Mouse (Mus musculus) liver, adult 2 months (tissue): ENCODE measurements around the gene Olfr339. TPM values are rescaled to one million over a fixed set of nuclear protein-coding genes. Genes with fewer than 3 reads are reported as not detected.
"Not testable (repeated sequence)": the region's sequence is repeated elsewhere in the genome, so short reads cannot be mapped to it uniquely, and the experiment has no call there.

Source experiments
- DNase-seq: peaks from one replicate; pipeline ENCODE4 v3.0.0-alpha.2; 2011; ENCODE audit warnings: low read depth, low spot score; ENCODE audit errors: extremely low read depth
- H3K27ac ChIP-seq: fragments of 200-500 bp; replicated peaks from 2 replicates; pipeline ENCODE4 v1.5.1; 2012; ENCODE audit warnings: low read depth, mild to moderate bottlenecking, control low read depth, inconsistent platforms, low read length; ENCODE audit not compliant: insufficient read depth
- H3K27me3 ChIP-seq: fragments of 200-500 bp; 2 replicates; pipeline ENCODE4 v1.6.1; 2012; ENCODE audit warnings: mild to moderate bottlenecking, moderate library complexity, low read length, inconsistent platforms; ENCODE audit not compliant: control insufficient read depth, insufficient read depth
- H3K36me3 ChIP-seq: fragments of 200-500 bp; 2 replicates; pipeline ENCODE4 v1.6.1; 2012; ENCODE audit warnings: low read length, inconsistent platforms; ENCODE audit not compliant: control insufficient read depth, insufficient read depth
- H3K4me1 ChIP-seq: fragments of 200-500 bp; 2 replicates; pipeline ENCODE4 v1.6.1; 2011; ENCODE audit warnings: low read length; ENCODE audit not compliant: control insufficient read depth, insufficient read depth
- H3K4me3 ChIP-seq: fragments of 200-500 bp; 2 replicates; pipeline ENCODE4 v1.5.1; 2011; ENCODE audit warnings: low read depth, mild to moderate bottlenecking, control low read depth, low read length, moderate library complexity; ENCODE audit not compliant: insufficient read depth
- H3K79me2 ChIP-seq: fragments of 200-500 bp; 2 replicates; pipeline ENCODE4 v1.6.1; 2012; ENCODE audit warnings: inconsistent platforms, mild to moderate bottlenecking, low read length, moderate library complexity; ENCODE audit not compliant: control insufficient read depth, insufficient read depth
- H3K9ac ChIP-seq: fragments of 200-500 bp; 2 replicates; pipeline ENCODE4 v1.6.1; 2012; ENCODE audit warnings: low read depth, mild to moderate bottlenecking, control low read depth, inconsistent platforms, low read length
- CTCF ChIP-seq: fragments of 200-500 bp; IDR thresholded peaks from 2 replicates; pipeline ENCODE4 v1.5.1; 2011; ENCODE audit warnings: low read depth, low read length, control low read depth
- POLR2A ChIP-seq: fragments of 200-500 bp; IDR thresholded peaks from 2 replicates; pipeline ENCODE4 v1.6.1; 2011; ENCODE audit warnings: low read length, control low read depth; ENCODE audit not compliant: insufficient read depth; ENCODE audit errors: extremely low read depth
- WGBS: fragments of 180-500 bp; shearing (Covaris S2); methylation state at CpG from one replicate; pipeline ENCODE4 v1.1.7; 2018; 5-methylcytosine and 5-hydroxymethylcytosine counted together
- polyA plus RNA-seq: library from polyadenylated mRNA; depleted of rRNA; stranded (reverse); fragments of >200 nt; gene quantifications from 2 replicates; pipeline ENCODE4 v1.2.3, GENCODE M21; 2012; rRNA removed
- total RNA-seq: library from RNA; depleted of rRNA; stranded (reverse); fragments of >200 nt; gene quantifications from 2 replicates; pipeline ENCODE4 v1.2.3, GENCODE M21; 2014; rRNA removed

Gene Olfr339
- total RNA-seq (not detected in 2 replicates), polyA plus RNA-seq (not detected in 2 replicates)

- WGBS: 81% methylated on average over 3 of the region's 3 CpGs
- TF ChIP-seq POLR2A (no peak), CTCF (no peak)
- DNase-seq: no peak
- no peaks in the 10 kb centered on the region for H3K4me1 ChIP-seq
- no peaks in the 10 kb centered on the region for H3K79me2 ChIP-seq
- H3K9ac ChIP-seq: no peak within 1 kb of the TSS
- H3K4me3 ChIP-seq: no peak within 1 kb of the TSS
- H3K27ac ChIP-seq: no peak within 1 kb of the TSS
- no peaks in the 10 kb centered on the region for H3K36me3 ChIP-seq
- no peaks in the 10 kb centered on the region for H3K27me3 ChIP-seq
Observed at GRCm38 (mm10) chr2:36418647-36419046, at the start of gene Olfr339. Gene Olfr339, plus strand, starts transcription at chr2:36418947.

DNA sequence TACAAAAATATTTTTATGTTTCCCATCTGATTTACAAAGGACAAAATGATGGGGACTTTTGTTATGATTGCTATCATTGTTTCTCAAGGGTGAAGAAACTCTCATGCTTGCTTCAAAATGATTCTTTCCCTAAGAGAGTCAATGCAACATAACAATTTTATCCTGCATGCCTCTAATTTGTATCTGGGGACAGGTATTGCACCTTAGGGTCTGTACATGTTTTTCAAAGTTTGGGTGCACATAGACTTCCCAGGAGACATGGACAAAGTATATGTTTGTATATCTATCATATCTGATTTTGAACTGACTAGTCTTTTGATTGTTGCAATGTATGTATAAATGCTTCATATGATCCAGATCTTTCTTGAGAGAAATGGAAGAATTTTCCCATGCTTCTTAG is 45.5 kb upstream of the Olfr339 start, which contains the start of gene Olfr338:
Gene Olfr338, plus strand, starts transcription at position 301 of the 400 bp plus-strand sequence.
- H3K36me3 ChIP-seq: no peaks in the 10 kb centered on the region
- TF ChIP-seq POLR2A: no peak
- no peak for TF ChIP-seq CTCF
- H3K9ac ChIP-seq: no peak within 1 kb of the TSS
- H3K4me3 ChIP-seq: no peak within 1 kb of the TSS
- DNase-seq: no peak
- H3K79me2 ChIP-seq: no peaks in the 10 kb centered on the region
- no peaks in the 10 kb centered on the region for H3K27me3 ChIP-seq
- no peaks in the 10 kb centered on the region for H3K4me1 ChIP-seq
- H3K27ac ChIP-seq: no peak within 1 kb of the TSS

- H3K9ac ChIP-seq, H3K4me1 ChIP-seq, DNase-seq, H3K79me2 ChIP-seq, H3K4me3 ChIP-seq, H3K27ac ChIP-seq, H3K27me3 ChIP-seq, H3K36me3 ChIP-seq: not testable (repeated sequence)
- WGBS: 83% methylated on average over 3 of the region's 3 CpGs
Observed at GRCm38 (mm10) chr2:36415174-36415573, 3.6 kb upstream of the Olfr339 start.

- H3K27ac ChIP-seq, H3K4me3 ChIP-seq, H3K9ac ChIP-seq, H3K4me1 ChIP-seq, H3K27me3 ChIP-seq, DNase-seq, H3K79me2 ChIP-seq, H3K36me3 ChIP-seq: not testable (repeated sequence)
- 88% methylated on average over 7 of the region's 7 CpGs for WGBS
Observed at GRCm38 (mm10) chr2:36415591-36415990, 3.2 kb upstream of the Olfr339 start.

DNA sequence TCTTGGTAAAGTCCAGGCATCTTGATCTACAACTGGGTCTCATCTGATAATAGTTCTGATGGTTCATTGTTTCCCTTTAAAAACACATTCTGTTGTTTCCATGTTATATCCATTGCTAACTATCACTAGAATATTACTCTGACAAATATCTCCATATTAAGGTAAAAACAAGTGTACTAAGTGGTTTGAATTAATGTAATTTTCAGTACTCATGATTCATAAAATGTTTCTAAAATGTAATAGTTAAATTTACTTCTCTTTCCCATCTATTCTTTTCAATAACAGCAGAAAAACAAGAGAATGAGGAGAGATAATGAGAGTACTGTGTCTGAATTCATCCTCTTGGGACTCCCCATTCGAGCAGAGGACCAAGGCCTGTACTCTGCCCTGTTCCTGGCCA is 33.5 kb downstream of the Olfr339 start, which contains the start of gene Olfr340:
Gene Olfr340, plus strand, starts transcription at position 301 of the 400 bp plus-strand sequence.
- H3K4me1 ChIP-seq: no peaks in the 10 kb centered on the region
- 53% methylated on average over 1 of the region's 1 CpGs for WGBS
- DNase-seq: no peak
- H3K4me3 ChIP-seq: no peak within 1 kb of the TSS
- no peak within 1 kb of the TSS for H3K9ac ChIP-seq
- H3K79me2 ChIP-seq: no peaks in the 10 kb centered on the region
- H3K36me3 ChIP-seq: no peaks in the 10 kb centered on the region
- TF ChIP-seq POLR2A (no peak), CTCF (no peak)
- H3K27me3 ChIP-seq: no peaks in the 10 kb centered on the region
- H3K27ac ChIP-seq: no peak within 1 kb of the TSS

GRCm38 (mm10) chr2:36473634-36474033 is 54.9 kb downstream of the Olfr339 start:
- Histone ChIP-seq H3K4me3 (no peak overlapping the region), H3K27me3 (no peaks in the 10 kb centered on the region), H3K79me2 (no peaks in the 10 kb centered on the region), H3K27ac (no peak overlapping the region), H3K9ac (no peak overlapping the region), H3K36me3 (no peaks in the 10 kb centered on the region), H3K4me1 (no peaks in the 10 kb centered on the region)
- DNase-seq: no peak
- TF ChIP-seq POLR2A (no peak), CTCF (no peak)

Other genes with a start within 250 kb of the Olfr339 start
- 12.4 and 14.4 TPM in 2 replicates for gene Ptgs1, start 188.5 kb upstream of the Olfr339 start, total RNA-seq
- 7.3 and 10.9 TPM in 2 replicates for gene Ptgs1, start 188.5 kb upstream of the Olfr339 start, polyA plus RNA-seq
- not detected in 2 replicates for gene Olfr338, start 45.4 kb upstream of the Olfr339 start, total RNA-seq
- gene Olfr338, start 45.4 kb upstream of the Olfr339 start, polyA plus RNA-seq: not detected in 2 replicates
- not detected in 2 replicates for gene Olfr340, start 33.6 kb downstream of the Olfr339 start, total RNA-seq
- not detected in 2 replicates for gene Olfr340, start 33.6 kb downstream of the Olfr339 start, polyA plus RNA-seq
- gene Olfr341, start 63.5 kb downstream of the Olfr339 start, total RNA-seq: not detected in 2 replicates
- gene Olfr341, start 63.5 kb downstream of the Olfr339 start, polyA plus RNA-seq: not detected in 2 replicates
- not detected in 2 replicates for gene Olfr342, start 106.1 kb downstream of the Olfr339 start, total RNA-seq
- gene Olfr342, start 106.1 kb downstream of the Olfr339 start, polyA plus RNA-seq: not detected in 2 replicates
- not detected in 2 replicates for gene Olfr344, start 147.7 kb downstream of the Olfr339 start, total RNA-seq
- not detected in 2 replicates for gene Olfr344, start 147.7 kb downstream of the Olfr339 start, polyA plus RNA-seq
- not detected in 2 replicates for gene Olfr345, start 221.1 kb downstream of the Olfr339 start, total RNA-seq
- gene Olfr345, start 221.1 kb downstream of the Olfr339 start, polyA plus RNA-seq: not detected in 2 replicates